Mouse (Mus musculus) cerebellum, postnatal 10 days (tissue): ENCODE measurements around the gene Arhgap24.
A peak's percentile ranks its signal among the peaks of the same experiment; 100 is the strongest.
"Not testable (repeated sequence)": the region's sequence is repeated elsewhere in the genome, so short reads cannot be mapped to it uniquely, and the experiment has no call there.

ENCODE experiments used
- DNase-seq, 2 experiments: peaks; one replicate each; pipeline ENCODE4 v3.0.0; 2021; ENCODE audit warnings: mixed read lengths in 2 of 2

Gene Arhgap24

DNA sequence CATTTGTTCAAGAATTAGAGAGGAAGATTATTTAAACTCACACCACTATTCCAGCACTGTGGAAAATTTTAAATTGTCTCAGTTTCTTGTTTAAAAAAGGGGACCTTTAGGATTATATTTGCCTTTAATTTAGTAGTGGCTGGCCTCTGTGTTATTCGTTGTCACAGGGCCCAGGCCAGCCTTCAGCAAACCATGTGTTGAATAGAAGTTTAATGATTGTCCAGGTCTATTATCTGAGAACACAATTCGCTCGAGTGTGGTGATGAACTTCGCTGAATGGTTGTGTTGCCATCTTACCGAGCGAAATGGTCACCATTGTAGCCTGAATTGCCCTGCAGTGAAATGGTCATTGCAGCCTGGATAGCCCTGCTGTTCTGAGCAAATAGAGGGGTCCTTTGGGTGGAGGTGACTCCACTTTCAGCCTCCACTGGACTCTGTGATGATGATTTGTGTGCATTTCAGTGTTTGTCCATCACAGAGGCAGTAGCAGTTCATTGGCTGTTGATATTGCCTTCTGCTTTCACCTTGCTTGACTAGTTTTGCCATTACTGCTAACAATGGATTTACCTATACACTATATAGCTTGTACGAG lies 329.3 kb downstream of the Arhgap24 start:
- no peak for DNase-seq

DNA sequence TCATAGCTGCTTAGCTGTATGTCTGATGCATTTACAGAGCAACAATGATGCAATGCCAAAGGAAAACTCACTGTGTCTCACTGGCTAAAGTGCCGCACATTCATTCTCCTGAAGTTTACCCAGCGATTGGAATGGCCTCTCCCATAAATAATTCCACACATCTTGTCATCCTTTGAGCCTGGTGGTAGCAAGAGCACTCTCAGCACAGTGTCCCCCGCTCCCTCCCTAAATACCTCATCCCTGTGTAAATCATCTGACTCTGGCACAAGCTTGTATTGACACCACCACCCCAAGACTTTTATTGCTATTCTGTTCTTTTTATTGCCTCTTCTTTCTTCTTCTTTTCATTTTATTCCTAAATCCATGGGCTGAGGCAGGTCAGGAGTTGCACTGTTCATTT lies 332.1 kb downstream of the Arhgap24 start:
- no peak for DNase-seq

DNA sequence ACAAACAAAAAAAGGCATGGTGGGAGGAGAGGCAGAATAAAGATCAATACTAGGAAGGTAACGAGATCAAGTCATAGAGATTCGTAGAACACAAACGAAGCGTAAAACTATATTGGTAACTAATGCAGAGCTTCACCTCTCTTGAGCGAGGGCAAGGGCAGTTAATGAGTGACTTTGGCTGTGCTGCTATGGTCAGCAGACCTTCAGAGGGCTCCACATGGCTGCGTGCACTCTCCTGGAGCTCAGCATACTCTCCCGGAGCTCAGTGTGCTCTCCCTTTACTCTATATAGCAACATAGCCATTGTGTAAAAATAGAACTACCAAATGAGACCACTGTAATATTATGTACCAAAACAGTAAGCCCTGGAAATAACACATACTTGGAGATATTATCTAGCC lies 336.4 kb downstream of the Arhgap24 start:
- DNase-seq: no peak

DNA sequence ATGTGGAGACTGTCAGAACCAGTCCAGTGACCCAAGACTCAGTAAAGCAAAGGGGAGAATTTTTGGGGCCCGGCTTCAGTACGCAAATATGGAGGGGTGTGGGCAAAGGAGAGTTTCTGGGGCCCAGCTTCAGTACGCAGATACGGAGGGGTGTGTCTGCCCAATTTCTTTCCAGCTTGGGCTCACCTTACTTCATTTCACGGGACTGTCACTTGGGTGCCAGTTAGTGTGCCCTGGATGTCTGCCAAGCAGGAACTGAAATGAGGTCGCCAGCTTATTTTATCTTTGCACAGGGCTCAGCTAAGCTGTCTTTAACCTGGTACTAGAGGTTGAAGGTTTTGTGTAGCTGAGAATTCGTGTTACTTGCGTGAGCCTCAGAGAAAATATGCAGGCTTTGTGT lies 344.3 kb downstream of the Arhgap24 start:
- DNase-seq: peak; percentile 47 to 49

DNA sequence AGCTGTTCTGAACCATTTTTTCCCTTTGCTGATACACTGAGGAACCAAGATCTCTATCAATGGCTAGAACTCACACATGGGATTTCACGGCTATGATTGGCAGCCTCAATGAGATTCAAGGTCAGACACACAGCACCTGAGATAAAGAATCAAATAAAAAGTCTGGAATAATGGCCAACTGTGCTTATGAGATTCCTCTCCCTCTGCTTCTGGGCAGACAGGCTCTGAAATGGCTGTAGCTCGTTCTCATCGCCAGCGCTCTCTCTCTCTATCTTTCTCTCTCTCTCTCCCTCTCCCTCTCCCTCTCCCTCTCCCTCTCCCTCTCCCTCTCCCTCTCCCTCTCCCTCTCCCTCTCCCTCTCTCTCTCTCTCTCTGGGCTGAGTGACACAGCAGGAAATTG lies 357.9 kb downstream of the Arhgap24 start:
- DNase-seq: no peak

DNA sequence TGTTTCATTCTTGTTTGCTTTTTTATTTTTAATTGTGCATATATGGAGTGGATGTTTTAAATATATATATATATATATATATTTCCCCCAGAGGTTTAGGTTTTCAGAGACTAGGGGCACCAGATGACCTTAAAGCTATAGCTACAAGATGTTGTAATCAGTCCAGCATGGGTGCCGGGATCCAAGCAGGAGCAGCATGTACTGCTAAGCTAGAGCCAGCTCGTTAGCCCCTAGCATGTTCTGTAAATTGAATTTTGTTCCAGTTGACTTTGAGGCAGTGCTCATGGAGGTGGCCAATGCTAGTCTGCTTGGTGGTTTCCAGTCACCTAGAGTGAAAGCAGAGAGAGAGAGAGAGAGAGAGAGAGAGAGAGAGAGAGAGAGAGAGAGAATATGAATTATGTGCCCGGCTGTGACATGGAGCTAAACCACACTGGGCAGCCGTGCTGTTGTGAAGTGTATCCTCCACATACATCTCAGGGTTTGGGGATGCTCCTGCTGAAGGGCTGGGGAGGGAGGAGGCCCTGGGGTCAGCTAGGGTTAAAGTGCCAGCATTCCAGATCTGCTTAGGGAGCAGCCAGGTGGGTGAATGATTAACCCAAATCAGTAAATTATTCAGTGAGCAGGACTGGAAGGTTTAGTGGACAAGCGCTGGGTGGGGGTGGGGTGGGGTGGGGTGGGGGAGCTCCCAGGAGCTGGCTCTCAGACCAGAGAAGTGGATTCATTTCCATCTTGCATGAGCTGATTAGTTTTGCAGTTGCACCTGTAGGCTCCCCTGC lies 362.9 kb downstream of the Arhgap24 start:
- no peak for DNase-seq

DNA sequence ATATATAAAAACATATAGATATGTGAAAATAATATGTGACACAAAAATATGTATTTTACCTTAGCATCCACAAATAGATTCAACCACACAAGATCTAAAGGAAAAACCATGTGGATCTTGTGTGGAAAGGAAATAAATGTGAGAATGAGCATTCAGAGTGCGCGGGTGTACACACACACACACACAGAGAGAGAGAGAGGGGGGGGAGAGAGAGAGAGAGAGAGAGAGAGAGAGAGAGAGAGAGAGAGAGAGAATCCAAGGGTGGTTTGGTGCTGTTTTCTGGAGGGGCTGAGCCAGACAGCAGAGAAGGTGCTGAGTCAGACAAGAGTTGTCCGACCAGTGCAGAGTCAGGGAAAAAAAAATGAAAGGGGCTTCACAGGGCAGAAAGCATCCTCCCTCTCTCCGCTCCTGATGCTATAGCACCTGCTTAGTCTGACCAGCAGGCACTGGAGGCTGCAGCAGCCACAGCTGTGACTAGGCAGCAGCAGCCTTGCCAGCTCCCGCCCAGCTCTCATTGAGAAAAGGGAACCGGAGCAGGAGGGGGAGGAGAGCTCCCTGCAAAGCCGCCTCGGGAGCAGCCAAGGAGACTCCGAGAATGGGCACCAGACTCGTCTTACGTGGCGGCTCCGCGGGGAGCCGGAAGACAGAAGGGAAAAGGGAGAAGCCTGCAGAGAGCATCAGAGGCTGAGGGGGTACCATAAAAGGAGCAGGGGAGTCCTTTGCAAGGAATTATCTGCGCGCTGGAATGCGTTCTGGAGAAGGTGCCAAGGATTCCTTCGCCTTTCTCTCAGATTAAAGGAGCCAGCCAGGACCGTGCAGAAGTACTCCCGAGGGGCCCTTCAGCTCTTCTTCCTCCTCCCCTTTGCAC lies 363.8 kb downstream of the Arhgap24 start:
- DNase-seq: peak; percentile 80 to 82

DNA sequence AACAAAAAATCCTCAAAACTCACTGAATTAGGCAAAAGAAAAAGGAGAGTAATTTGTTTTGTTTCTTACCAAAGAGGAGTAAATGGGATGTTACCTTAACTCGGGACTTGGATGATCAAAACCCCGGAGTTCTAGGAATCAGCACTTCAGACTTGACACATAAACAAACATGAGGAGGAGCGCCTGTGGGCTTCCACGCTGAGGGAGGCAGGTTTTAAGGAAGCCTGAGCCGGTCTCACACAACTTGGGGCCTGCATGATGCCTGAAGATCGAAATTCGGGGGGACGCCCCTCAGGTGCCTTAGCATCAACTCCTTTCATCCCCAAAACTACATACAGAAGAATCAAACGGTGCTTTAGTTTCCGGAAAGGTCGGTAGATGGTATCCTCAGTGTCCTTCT lies 364.6 kb downstream of the Arhgap24 start:
- DNase-seq: no peak

DNA sequence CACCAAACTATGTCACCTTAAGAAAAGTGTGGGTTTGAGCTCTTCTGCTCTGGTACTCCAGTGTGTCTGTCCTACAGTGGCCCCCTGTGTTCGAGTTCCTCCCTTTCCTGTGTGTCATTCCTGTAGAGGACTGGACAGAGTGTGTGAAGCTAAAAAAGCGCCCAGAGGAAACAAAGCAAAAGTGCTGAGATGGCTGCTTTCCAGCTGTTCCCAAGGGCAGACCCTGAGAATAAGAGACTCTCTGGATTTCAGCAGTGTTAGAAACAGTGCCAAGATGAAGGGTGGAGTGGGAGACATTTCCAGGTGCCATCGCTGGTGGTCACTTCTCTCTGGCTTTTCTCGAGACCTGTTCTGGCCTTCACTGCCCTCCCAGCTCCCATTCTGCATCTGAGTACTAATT lies 366.7 kb downstream of the Arhgap24 start:
- DNase-seq: no peak

DNA sequence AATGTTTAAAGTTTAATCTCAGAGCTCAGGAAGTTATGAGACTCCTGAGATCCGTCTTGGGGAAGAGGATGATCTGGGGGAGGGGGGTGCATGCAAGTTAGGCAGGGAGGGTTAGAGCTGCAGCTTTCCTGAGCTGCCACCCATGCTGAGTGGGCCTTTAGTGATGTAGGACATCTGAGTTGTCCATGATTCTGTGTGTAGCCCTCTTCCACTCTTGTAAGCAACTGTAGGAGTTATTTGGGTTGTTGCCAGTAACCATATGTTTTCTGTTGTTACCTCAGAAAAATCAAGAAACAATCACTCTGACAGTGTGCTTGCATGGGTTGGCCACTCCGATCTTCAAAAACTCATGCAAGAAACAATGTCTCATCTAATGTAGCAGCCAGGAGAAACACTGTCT lies 370.6 kb downstream of the Arhgap24 start:
- no peak for DNase-seq

DNA sequence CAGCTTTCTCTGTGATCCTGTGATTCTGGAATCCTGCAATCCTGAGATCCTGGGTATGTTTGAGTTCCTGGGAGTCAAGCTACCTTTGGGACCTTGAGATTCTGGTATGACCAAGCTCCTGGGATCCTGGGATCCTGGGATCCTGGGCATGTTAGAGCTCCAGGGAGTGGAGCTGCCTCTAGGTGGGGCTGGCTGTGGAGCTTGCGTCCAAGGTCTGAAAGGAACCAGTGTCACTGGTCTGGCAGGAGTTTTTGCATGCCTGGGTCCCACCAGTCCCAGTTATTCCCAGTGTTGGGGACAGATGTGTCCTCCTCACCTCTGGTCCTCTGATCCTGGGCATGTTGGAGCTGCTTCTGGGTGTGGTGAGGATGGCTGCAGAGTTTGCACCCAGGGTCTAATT lies 372.6 kb downstream of the Arhgap24 start:
- DNase-seq: no peak

DNA sequence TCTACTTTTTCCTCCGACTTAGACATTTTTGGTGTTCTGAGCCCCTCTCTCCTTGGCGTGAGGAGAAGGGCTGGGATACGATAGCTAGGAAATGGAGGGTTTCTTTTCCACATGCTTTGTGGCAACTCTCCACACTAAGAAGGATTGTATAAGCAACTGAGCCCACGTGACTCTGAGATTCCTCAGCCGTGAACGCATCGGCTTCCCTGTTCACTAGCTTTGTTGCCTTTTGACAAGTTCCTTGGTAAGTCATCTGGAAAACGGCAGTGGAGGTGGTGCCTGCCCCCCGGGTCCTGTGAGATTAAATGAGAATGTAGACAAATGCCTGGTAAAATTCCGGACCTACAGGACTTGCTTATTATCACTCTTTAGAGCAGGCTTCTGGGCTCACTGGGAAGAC lies 374.6 kb downstream of the Arhgap24 start:
- no peak for DNase-seq

DNA sequence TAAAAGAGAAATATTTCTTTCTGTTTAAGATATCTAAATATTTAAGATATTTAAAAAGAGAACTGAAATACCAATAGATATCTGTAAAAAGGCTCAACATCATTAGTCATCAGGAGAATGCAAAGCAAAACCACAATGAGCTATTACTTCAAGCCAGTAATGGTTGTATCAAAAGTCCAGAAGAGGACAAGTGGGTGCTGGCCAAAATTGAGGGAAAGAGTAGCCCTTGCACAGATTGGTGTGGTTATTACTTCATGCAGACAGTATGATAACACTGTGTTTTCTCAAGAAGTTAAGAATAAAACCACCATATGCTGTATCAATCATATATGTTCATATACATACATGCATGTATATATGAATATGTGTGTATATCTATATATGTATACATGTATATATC lies 376.9 kb downstream of the Arhgap24 start:
- no peak for DNase-seq

DNA sequence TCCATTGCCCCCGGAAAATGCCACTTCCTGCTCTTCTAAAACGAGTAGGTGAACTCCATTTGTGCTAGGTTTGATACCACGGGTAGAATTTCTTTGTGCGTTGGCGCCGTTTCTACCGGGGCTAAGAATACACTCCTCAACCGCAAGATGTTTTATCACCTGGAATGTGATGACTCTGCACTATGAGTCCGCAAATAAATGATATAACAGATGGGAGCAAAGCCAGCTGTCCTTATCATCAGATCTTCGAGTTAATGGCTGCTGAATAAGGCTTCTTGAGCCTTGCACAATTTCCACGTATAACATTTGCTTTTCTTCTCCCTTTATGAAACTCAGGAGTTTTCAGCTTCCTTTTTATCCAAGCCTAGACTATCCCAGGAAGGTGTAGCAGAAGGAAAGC lies 378.6 kb downstream of the Arhgap24 start:
- DNase-seq: no peak

DNA sequence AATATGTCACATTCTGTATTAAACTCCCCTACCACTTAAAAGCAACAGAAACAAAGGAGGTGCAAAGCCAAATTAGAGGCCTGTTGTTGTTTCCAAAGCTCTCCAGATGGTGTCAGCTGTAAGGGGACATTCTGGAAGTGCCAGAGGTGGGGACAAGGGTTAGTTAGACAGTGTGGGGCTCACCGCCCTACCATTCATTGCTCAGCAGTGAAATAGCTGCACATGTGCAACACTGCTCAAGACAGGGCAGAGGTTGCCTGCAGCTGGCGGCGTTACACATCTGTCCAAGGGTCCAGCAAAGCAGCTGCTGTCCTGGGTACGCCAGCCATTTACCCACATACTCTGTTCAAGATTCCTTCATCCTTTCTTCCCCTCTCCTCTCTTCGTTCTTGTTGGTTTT lies 387.0 kb downstream of the Arhgap24 start:
- no peak for DNase-seq

DNA sequence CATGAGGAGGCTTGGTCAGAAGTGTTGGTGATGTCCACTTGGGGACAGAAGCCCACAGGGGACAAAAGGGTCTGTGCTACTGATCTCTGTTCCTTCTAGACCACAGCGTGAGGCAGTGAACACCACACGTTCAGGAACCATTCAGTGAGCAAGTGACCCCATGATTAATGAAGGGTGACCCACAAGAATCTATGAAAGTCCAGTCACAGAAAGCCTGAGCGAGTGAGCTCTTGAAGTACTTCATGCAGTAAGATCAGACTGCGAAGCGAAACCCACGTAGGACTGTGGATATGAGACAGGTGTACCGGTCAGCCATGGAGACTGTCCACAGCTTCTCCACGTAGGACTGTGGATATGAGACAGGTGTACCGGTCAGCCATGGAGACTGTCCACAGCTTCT lies 391.8 kb downstream of the Arhgap24 start:
- not testable (repeated sequence) for DNase-seq

DNA sequence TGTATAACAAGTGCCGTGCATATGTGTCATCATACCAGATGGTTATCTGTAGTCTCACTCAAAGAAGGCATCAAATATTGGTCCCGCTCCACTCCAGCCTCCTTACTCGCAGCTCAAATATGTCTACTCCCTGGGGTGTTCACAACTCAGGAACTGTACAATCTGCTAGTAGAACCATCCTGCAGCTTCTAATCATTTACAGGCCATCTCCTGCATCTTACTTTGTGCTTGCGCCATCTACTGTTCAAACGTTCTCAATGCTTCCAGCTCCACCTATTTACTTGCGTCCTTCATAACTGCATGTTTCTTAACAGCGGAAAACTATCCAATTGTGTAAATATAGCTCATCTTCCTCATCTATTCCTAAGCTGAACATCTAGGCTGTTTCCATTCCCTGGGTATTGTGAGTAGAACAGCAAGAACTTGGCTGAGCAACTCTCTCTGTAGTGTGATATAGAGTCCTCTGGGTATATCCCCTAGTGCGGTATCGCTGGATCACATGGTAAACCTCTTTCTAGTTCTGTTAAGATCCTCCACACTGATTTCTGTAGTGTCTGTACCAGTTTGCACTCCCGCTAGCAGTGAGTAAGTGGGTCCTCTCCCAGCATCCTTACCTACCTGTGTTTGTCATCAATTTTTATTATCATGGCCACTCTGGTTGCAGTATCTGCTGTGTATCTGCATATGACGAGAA lies 393.6 kb downstream of the Arhgap24 start:
- peak; percentile 81 to 85 for DNase-seq

DNA sequence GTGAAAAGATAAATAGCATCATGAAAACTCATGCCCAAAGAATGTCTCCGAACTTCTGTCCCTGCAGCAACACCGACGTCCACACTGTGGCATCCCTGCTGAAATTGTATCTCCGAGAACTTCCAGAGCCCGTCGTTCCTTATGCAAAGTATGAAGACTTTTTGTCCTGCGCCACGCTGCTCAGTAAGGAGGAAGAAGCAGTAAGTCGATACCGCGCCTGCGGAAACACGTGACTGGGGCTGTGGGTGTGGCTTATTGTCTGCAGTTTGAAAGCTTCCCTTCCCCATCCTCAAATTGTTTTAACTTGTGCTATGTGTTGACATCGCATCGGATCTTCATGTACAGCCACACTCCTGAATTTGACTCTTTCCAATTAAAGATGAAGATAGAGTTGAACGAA lies 394.4 kb downstream of the Arhgap24 start:
- DNase-seq: no peak

DNA sequence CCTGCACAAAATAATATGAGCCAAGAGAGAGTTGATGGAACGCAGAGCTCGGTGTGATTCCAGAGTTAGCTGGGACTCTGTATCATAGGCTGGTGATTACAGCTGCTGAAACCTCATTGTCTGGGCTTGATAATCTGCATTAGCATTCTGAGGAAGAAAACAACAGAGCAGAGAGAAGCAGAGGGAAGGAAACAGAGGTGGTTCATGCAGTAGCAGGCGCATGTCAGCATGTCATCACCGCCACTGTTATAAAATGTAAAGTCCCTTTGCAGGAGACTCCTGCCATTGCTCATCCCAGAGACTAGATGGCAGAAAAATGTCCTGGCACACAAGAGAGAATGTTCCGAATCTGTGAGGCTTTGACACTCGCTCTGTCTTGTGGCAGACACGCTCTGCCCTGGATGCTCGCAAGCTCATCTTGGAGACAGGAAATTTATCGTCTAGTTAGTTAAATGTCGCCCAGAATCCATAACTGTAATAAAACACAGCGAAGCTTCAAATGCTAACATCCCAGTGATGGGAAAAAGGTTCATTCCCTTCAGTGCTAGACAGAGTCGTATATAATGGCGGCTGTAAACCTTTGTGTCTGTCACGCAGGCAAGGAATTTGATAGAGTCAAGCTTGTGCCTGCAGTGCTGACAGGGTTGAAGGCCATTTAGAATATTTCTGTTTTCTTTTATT lies 407.4 kb downstream of the Arhgap24 start:
- DNase-seq: no peak

DNA sequence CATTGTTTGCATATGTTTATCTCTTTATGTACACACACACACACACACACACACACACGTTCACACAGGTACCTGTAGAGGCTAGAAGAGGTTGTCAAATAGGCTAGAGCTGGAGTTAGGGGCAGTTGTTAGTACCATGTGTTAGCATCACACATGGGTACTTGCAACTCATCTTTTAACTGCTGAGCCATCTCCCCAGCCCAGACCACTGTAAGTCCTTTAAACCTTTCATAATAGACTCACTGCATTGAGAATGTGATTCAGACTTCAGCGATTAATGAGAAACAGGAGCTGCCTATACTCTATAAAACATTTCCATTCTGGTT lies 407.9 kb downstream of the Arhgap24 start:
- no peak for DNase-seq

DNA sequence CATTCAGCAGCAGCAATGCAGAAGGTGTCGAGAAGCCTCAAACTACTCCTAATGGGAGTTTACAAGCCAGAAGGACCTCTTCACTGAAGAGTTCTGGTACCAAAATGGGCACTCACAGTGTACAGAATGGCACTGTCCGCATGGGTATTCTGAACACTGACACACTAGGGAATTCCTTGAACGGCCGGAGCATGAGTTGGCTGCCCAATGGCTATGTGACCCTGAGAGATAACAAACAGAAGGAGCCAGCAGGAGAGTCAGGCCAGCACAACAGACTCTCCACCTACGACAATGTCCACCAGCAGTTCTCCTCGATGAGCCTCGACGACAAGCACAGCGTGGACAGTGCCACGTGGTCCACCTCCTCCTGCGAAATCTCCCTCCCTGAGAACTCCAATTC lies 411.0 kb downstream of the Arhgap24 start:
- no peak for DNase-seq

DNA sequence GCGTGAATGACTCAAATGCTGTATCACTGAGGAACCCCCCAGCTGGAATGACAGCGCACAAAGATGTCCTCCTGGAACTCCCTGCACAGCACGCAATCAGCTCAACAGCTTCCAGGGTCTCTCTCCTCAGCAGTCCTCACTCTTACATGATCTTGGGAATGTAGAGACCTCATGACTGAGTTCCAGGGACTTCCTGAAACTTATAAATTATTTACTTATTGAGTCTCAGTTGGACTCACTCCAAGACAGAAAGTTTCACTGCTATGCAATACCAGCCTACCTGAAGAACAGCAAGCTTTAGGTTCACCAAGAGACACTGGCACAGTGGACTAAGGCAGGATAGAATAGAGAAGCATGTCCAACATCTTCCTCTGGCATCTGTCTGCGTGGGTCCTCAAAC lies 417.1 kb downstream of the Arhgap24 start:
- no peak for DNase-seq

DNA sequence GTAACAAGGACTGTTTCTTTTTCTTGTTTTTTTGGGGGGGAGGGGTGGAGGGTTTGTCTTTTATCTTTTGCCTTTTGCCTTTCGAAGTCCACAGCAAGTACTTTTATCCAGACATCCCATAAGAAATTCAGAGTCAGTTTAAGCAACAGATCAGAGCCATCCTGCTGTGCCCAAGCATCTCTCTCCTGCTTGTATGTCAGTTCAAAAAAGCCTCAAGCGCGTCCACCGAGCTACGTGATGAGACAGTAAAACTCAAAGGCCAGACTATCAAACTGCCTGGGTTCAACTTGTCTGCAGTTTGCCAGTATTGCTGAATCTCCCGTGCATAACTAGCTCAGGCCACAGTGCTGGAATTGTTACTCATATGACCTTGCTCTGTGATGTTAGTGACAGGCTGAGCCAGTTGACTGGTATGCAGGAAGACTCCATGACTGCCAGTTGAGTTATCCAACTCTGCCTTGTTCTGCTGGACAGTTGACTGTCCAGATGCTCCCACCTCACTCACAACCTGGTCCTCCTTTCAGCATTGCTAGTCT lies 418.6 kb downstream of the Arhgap24 start:
- no peak for DNase-seq
